Mouse (Mus musculus): Measurements from ENCODE around the gene Tep1.

DNA sequence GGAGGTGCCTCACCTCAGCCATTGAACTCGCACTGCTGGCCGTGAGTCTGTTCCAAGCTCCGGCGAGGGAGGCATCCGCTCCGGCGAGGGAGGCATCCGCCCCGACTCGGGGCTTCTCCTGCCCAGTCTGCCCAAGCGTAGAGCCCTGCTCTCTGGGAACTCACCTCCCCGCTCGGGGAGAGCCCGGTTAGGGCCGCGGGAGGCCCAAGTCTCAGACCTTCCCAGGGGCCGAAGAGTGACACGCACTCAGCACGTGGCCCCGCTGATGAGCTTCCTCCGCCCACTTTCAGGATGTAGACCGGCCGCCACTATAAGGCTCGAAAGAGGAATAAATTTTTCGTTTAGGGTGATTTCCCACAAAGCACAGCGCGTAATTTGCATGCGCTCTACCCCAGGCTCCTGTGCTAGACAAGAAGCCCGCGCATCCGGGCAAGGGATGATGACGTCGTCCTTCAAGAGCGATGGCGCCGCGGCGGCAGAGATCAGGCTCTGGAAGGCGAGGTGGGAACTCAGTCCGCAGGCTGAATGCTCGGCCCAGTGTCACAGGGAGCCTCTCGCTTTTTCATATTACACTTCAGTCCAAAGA is 62.8 kb downstream of the Tep1 start, which contains the start of the genes Ccnb1ip1 and Parp2:
- TF ChIP-seq CTCF (IDR thresholded peaks at IDR 0.05; ENCODE audit: extremely low read depth, insufficient read depth, insufficient read length, insufficient replicate concordance) (no peak), POLR2A (IDR thresholded peaks at IDR 0.05; ENCODE audit: low read depth, low read length) (peak; percentile 76)
